Mouse (Mus musculus) cerebellum, adult 9-11 months (tissue): ENCODE measurements around the gene Msh4.
"Not testable (repeated sequence)": the region's sequence is repeated elsewhere in the genome, so short reads cannot be mapped to it uniquely, and the experiment has no call there.

Source experiments
- DNase-seq: peaks from one replicate; pipeline ENCODE4 v3.0.0; 2022

The Msh4 gene

DNA sequence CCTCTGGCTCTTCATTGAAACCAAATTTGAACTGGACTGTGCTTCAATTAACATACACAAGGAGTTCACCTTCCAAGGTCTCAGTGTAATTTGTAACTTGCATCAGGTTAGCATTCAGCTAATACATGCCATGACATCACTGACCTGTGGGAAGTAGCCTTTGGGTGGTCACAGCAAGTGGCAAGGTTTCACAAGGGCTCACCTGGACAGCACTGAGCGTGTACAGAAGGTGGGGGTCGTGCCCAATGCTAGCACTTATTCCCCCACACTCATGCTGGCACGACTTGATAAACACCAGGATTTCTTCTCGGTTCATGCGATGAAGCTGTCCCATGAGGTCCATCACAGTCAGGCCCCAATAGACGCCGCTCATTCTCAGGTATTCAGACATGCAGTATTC, 4.6 kb upstream of the Msh4 start:
- no peak for DNase-seq

DNA sequence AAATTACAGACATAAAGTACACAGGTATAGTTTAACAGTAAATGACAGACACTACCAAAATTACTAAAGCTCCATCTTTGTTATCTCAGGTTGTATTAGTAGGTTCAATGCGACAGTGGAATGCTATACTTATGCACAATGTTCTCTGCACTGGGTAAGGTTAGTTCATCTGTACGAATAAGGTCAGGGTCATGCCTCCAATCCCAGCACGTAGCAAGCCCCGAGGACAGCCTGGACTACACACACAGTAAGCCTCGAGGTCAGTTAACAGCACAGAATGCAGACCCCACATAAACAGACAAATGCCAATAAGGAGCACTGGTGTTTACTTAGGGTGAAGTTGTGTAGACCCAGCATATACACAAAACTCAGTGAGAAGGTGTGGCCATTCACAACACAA, 3.0 kb upstream of the Msh4 start:
- no peak for DNase-seq

GRCm38 (mm10) chr3:153905251-153906135, 445 bp downstream of the Msh4 start:
- DNase-seq: no peak

GRCm38 (mm10) chr3:153904586-153904985, 1.4 kb downstream of the Msh4 start:
- DNase-seq: peak; percentile 46

- DNase-seq: no peak
Measured at GRCm38 (mm10) chr3:153902595-153902994, 3.3 kb downstream of the Msh4 start.

DNA sequence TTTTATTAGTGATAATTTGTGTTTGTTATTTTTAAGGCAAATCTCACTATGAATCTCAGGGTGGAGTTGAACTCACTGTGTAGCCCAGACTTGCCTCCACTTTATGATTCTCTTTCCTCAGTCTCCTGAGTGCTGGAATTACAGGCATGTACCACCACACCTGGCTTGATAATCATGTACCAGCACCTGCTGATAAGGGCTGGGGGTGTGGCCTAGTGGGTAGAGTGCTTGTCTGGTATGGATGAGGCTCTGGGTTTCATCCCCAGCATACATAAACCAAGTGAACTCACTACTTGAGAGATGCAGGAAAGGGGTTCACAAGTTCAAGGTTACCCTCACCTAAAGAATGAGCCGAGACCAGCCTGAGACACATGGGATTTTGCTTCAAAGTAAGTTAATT, 4.0 kb downstream of the Msh4 start:
- no peak for DNase-seq

- DNase-seq: no peak
Measured at GRCm38 (mm10) chr3:153897216-153897615, 8.7 kb downstream of the Msh4 start.

- no peak for DNase-seq
Measured at GRCm38 (mm10) chr3:153895454-153895853, 10.5 kb downstream of the Msh4 start.

DNA sequence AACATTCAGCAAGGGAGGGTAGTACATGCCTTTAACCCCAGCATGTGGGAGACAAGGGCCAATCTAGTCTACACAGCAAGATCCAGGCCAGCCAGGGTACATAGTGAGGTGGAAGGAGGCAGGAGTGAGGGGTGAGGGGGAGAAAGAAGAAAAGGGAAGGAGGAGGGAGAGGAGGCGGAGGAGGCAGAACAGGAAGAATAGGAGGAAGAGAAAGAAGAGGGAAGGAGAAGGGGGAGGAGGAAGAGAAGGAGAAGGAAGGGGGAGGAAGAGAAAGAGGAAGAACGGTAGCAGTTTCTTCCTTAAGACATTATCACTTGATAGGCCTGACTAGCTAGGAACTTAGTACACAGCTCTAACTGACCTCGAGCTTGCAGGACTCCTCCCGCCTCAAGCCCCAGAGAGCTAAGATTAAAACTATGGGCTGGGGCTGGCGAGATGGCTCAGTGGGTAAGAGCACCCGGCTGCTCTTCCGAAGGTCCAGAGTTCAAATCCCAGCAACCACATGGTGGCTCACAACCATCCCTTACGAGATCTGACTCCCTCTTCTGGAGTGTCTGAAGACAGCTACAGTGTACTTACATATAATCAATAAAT, 16.7 kb downstream of the Msh4 start:
- no peak for DNase-seq

DNA sequence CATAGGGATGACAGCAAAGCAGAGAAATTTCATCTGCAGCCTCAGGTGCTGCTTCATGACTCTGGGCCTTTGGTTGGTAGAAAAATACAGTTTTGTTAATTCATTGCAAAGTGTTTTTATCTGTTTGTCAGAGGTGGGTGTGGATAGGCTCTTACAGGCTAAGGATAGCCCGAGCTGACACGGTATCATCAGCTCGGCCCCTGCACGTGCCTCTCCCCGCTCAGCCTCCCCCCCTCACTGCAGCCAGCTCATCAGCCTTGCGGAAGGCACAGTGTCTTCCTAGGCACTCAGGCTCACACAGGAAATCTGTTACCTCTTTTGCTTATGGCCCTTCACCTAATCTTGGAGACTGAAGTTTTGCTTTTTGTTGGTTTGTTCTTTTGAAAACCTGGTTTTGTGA, 17.8 kb downstream of the Msh4 start:
- no peak for DNase-seq

GRCm38 (mm10) chr3:153886296-153886695, 19.6 kb downstream of the Msh4 start:
- no peak for DNase-seq

DNA sequence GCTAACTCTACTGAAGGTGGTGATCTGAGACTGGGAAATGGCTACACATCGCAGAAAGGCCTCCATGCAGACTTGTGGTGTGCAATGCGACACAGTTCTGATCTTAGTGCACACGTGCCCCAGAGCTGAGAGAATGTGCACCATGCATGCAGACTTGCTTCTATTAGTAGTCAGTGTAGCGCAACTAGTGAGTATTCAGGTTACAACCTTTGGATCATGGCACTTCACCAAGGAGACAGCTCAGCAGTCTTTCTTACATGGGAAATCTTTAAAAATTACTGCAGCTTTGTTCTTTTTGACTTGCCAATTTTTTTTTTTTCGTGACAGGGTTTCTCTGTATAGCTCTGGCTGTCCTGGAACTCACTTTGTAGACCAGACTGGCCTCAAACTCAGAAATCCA, 34.5 kb downstream of the Msh4 start:
- no peak for DNase-seq

GRCm38 (mm10) chr3:153867149-153868136, 38.5 kb downstream of the Msh4 start:
- DNase-seq: no peak

GRCm38 (mm10) chr3:153864636-153865429, 41.1 kb downstream of the Msh4 start:
- DNase-seq: no peak

DNA sequence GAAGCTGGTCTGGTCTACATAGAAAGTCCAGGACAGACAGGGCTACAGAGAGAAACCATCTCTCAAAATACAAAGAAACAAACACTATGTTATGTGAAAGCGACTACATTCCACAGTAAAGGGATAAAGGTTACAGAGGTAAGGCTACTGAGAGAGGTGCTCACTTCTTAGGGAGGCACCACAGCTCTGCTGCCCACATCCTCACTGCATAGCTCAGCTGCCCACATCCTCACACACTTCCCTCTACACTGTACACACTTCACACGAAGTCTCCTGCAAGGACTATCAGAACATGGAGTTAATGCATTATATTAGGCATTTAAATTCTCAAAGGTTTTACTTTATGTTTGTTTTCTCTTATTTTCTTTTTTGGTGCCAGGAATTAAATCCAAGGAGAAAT, 42.1 kb downstream of the Msh4 start:
- no peak for DNase-seq

DNA sequence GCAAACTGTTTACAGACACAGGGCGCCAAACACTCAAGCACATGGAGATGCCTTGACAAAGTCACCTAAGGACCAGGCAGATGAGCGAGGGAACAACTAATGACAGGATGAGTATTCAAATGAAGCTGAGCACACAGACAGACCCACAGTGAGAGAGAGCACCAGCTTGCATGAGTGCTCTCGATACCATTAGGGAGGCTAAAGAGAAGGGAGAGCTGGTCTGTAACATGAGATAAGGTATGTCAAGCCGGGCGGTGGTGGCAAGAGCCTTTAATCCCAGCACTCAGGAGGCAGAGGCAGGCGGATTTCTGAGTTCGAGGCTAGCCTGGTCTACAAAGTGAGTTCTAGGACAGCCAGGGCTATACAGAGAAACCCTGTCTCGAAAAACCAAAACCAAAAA, 45.5 kb downstream of the Msh4 start:
- DNase-seq: not testable (repeated sequence)

DNA sequence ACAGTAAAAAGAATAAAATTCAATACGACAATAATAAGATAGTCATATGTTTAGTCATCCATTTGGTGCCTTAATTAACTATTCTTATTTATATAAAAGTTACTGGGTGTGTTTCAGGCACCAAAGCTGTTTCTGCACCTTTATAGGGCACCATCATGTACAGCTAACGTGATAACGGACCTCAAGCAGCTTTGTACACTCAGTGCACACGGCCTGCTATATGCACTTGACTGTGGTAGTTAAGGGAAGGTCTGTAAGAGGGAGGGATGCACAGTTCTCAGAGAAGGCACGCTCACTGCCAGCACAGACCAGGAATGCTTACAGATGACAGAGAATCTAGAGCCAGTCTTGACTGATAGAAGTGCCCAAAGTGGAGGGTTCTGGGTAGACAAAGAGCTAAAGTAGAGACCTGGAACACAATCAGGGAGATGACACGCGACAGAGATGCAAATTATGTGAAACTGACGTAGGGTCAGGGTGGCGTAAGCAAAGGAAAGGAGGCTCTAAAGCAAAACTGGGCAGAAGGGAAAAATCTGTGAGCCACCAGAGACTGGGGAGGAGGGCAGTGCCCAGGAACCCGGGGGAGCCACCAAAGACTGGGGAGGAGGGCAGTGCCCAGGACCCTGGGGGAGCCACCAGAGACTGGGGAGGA, 47.5 kb downstream of the Msh4 start:
- DNase-seq: no peak

GRCm38 (mm10) chr3:153852266-153852665, 53.7 kb downstream of the Msh4 start:
- DNase-seq: no peak

- no peak for DNase-seq
Measured at GRCm38 (mm10) chr3:153850759-153851158, 55.2 kb downstream of the Msh4 start.

GRCm38 (mm10) chr3:153849368-153850015, 56.4 kb downstream of the Msh4 start:
- DNase-seq: no peak

DNA sequence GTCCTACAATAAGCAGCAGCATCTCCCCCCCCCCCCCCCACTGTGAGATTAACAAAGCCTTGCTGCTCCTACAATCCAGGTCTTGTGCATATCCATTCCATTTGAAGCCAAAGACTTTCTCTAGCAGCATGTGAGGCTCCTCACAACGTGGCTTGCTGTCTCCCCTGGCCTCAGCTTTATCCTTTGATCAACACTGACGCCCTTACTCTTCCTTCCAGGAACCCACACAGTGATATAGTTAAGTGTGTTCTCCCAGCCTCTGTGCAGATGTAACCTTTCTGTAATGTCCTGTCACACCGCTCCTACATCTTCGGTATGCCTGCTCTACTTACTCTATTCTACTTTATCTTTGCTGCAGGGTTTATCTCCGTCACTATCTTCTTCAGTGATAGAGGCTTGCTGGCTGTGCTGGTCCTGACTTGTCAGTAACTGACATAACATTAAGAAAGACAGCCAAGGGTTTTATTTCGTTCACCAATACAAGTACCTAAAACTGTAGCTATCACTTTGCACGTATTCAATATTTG, 58.7 kb downstream of the Msh4 start:
- DNase-seq: no peak
